Mouse (Mus musculus): ENCODE measurements around the gene Slc17a7. TPM values are rescaled to one million over a fixed set of nuclear protein-coding genes. Genes with fewer than 3 reads are reported as not detected.

The Slc17a7 gene
- polyA plus RNA-seq (2017; shearing (Covaris generic)): 0.08 TPM

DNA sequence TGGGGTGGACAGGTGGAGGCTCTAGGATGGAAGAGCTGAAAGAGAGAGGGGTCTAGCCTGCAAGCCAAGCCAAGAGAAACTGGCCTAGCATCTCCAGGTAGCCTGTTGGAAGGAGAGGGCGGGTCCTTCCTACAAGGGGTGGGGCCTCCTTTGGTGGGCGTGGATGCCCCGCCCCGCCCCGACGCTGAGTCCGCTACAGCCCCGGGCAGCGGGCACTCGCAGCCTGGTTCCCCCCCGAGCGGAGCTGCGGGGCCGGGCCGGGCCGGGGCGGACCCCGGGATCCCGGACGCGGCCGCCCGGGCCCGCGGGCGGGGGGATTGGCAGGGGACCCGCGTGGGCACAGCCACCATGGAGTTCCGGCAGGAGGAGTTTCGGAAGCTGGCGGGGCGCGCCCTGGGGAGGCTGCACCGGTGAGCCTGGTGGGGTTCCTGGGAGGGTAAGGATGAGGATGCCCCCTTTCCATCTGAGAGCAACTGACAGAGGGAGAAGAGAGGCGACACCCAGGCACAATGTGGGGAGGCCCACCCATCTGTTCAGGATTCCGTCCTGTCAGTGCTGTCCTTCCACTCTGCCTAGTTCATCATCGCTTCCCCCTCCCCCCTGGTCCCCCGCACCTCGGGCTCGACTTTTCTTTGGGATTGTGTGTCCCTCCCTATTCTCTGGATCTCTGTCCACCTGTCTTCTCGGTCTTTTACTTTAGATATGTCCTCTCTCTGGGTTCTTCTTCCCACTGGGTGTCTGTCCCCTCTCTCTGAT lies at the start of gene Slc17a7:
TSS of gene Slc17a7 (plus strand) at position 215 of the 756 bp plus-strand sequence.

DNA sequence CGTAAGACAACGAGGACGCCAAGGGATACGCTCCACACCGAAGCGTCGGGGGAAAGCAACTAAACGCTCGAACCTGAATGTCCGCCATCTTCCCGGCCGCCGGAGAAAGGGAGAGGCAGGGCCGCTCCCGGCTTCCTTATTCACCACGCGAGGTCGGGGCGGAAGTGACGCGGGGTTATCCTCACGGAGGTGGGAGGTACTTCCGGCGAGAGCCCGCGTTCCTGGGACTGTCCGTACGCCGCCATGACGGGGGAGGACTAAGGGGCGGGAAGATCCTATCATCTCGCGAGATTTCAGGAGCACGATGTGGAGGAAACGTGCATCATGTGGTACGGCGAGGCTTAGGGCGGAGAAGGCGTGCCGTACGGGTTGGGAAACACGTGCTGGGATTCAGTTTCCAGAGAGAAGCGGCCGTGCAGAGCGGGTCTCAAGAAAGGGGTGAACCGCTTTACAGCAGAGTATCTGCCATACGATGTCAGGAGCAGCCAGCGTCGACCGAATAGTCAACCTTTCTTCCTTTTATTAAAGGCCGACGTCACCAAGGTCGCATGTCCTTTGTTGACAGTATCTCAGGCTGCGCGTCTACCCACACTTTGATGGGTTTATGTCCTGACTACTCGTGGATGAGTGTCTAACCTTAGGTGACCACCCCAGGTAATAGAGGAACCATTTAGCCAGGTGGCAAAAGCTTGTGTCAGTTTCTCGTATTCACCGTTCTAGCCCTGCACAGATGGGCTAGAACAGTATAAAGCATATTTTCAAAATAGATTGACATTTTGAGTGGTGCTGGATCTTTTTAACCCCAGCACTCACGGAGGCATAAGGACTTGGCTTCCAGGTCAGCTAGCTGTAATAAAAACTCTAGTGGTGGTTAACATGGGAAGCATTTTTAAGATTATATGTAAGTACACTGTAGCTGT lies 39.3 kb upstream of the Slc17a7 start, which contains the start of gene Rps11:
TSS of gene Rps11 (minus strand) at position 216 of the 920 bp plus-strand sequence.

DNA sequence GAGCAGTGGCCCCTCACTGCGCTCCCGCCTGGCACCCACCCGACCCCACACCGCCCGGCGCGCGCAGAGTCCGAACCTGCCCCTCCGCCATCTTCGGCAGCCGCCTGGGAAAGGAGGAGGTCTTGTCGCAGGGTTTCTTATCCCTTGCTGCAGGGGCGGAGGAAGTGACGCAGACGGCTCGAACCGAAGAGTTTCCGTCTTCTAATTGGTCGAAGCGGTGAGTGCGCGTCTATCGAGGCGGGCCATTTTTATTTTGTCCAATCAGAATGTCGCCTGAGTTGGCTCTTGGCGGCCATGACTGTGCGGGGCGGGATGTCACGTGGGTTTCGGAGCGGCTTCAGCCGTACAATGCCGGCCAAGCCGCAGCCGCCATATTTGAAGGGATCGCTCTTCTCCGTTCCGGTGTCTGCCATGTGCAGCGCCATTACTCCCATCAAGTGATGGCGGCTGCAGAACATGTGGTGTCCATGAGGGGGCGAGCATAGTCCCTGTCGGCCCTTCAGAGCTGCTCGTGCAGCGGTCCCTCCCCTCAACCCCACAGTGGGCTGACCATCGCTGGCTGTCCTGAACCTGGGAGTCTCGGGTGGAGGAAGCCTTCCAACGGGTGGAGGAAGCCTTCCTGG lies 35.0 kb upstream of the Slc17a7 start, which contains the start of gene Rpl13a:
TSS of gene Rpl13a (minus strand) at position 138 of the 623 bp plus-strand sequence.

DNA sequence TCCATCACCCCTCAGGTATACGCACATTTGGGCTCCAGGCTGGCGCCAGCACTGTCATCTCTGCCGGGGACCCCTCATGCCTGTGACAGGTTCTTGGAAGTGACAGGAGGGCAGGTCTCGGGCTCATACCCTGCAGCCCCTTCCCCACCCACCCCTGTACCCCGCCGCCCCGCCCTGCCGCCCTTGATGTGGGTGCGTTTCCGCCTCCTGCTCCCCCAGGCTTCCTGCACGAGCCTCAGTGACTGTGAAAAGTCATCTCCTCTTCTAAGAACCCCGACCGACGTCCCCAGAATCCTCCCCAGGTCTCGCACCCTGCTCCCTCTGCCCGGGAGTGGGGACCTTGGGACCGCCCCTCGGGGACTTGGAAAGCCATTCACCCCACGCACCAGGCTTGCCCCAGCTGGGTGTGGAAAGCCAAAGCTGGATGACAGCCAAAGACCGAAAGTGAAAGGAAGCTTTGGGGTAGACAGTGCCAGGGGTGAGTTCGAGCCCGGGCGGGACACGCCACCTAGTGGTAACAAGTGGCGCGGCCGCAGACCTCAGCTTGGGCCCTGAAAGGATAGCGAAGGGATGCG lies 27.7 kb upstream of the Slc17a7 start, which contains the start of the genes Gm45713 and Flt3l:
TSS of gene Gm45713 (minus strand) at position 239 of the 575 bp plus-strand sequence.
TSS of gene Flt3l (minus strand) at position 440 of the 575 bp plus-strand sequence.

DNA sequence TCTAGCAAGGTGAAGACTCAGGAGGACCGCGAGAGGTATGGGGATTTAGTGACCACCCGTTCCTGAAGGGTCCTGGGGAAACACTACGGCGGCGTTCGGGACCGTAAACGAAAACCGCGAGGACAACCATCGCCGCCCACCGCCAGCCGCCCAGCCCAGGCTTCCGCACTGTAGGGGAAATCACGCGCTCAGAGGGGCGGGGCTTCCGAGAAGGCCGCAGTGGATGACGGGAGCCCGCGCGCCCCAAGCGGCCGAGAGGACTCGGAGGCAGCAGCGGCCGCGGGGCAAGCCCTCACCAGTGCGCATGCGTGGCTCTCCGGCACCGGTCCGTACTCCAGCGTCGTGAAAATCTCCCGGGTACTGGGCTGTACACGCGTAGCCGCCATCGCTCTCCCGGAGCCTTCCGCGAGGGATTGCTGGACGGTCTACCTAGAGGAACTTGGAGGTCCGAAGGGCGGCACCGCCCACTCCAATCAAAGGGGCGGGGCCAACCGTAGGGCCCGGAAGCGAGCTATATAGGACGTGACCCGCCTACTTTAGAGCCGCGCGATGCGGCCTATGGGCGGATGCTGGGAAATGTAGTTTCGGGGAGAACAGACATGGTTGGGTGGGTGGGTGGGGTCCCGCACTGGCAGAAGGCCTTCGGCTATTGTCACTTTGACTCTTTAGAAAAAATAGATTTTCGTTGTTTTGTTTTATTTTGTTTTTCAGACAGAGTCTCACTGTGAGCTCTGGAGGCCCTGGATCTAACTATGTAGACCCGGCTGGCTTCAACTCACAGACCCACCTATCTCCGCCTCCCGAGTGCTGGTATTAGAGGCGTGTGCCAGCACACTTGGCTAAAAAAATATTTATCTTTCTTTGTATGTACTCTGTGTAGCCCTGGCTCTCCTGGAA lies 9.4 kb upstream of the Slc17a7 start, which contains the start of the genes Pih1d1 and Aldh16a1:
TSS of gene Pih1d1 (plus strand) at position 208 of the 897 bp plus-strand sequence.
TSS of gene Aldh16a1 (minus strand) at position 489 of the 897 bp plus-strand sequence.

DNA sequence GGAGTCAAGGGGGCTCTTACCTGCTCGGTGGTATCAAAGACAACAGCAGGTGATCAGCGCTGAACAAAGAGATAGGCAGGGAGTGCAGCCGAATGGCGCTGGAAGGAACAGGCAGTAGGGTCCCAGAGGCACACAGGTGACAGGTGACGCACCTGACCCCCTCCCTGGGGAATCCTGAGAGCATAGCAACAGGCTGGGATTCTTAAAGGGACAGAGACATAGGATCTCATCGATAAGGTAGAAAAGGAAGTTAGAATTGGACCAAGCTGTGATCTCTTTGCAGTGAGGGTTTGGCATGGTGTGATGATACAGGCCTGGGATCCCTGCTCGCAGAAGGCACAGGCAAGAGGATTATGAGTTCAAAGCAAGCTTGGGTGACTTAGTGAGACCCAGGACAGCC lies 15.7 kb downstream of the Slc17a7 start, which contains the start of gene Gfy:
TSS of gene Gfy (minus strand) at position 101 of the 400 bp plus-strand sequence.

DNA sequence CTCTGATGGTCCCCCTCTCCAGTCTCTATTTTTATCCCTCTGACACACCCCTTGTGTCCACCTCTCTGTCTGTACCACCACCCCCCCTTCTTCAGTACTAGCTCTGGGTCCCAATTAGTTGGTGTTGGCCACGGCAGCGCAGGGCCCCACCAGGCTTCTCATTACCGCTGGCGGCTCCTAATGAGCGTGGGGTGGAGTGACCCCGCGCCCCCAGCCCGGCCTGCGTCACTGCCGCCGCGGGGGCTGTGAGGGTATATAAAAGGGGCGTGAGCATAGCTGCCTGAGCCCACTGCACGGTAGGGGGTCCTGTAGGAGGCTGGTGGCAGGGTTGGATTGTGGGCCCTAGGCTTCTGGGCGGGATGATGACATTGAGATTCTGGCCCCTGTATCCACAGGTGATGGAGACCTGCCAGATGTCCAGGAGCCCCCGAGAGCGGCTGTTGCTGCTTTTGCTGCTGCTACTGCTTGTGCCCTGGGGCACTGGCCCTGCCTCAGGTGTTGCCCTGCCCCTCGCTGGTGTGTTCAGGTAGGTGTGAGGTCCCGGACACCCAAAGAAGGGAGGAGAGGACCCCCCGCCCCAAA lies 17.2 kb downstream of the Slc17a7 start, which contains the start of gene Pth2:
TSS of gene Pth2 (plus strand) at position 100 of the 582 bp plus-strand sequence.

DNA sequence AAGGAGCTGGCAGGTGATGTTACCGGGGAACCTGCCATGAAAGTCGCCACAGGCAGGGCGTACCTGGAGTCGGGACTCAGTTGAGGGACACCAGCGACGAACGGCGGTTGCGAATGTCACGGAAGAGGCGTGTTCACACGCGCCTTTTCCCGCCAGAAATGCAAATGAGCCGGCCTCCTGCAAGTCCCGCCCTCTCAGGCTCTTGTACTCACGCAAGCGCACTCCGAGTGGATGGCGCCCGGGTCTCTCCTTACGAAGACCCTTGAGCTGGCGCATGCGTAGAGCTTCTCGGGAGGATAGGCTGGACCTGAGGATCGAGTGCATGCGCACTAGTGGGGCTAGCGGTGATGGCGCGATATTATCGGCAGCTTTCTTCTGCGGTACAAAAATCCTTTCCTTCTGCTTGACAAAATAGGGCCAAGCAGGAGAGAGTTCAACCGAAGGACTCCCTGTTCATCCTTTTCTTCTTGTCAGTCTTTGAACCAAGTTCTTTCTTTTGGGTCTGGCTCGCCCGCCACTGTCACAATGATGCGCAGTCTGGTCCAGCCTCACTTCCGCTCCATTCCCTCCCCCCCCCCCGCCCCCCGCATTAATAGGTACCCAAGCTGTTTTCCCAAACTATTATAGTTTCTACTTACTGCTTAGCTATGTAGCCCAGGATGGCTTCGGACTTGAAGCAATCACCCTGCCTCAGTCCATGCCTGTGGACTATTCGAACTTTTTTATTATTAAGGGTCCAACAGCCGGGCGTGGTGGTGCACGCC lies 40.8 kb downstream of the Slc17a7 start, which contains the start of gene Ccdc155:
TSS of gene Ccdc155 (minus strand) at position 513 of the 764 bp plus-strand sequence.

DNA sequence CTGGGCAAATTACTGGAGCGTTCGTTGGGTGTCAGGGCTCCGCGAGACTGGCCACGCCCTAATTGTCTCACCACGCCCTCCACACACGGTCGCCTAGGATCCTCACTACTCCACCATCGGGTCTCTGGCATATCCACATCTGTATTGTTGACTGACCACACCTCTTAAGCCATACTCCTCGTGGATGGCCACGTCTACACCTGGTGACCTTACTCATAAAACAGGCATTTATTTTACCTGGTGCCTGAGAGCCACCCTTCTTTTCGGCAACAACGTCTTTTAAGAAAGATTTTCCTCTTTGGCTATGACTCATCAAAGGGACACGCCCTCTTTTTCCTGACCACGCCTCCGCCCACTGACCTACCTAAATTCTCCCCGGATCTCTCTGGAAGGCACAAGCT lies 48.1 kb downstream of the Slc17a7 start, which contains the start of gene Dkkl1:
TSS of gene Dkkl1 (minus strand) at position 297 of the 401 bp plus-strand sequence.

DNA sequence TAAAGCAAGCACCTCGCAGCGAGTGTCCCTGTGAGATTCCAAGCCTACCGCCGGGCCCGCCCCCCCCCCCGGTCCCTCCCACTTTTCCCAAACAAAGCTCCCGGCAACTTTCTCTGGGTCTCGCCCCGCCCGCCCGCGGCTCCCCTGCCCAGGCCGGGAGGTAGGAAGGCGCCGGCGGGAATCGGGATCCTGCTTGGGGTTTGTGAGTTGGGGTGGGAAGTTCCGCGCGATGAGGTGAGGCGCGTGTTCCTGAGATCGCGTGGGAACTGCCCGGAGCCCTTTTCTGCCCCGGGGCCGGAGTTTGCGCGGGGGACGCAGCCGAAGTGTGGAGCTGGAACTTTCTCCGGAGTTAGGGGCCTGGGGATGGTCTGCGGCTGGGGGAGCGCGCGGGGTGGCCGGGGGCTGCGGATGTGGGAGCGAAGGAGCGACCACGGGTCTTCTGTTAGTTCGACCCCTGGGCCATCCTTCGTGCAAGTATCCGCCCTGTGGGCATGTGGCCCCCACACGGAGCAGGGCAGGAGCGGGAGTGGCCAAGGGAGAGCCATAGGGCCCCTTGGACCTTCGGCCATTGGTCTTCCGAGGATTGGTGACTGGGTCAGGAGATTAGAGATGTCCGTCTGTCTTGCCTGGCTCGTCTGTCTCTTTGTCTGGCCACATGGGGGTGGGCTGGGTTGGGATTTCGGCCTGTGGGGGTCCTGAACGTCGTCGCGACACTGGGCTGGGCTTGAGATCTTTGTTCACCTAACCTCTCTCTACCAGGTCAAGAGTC lies 52.1 kb downstream of the Slc17a7 start, which contains the start of gene Tead2:
TSS of gene Tead2 (plus strand) at position 81 of the 769 bp plus-strand sequence.

Other genes starting within 250 kb of the Slc17a7 start
- 68.0 TPM for gene Ap2a1, start 234.5 kb upstream of the Slc17a7 start, polyA plus RNA-seq (2017; shearing (Covaris generic))
- gene Tsks, start 220.7 kb upstream of the Slc17a7 start, polyA plus RNA-seq (2017; shearing (Covaris generic)): not detected
- gene Cpt1c, start 189.1 kb upstream of the Slc17a7 start, polyA plus RNA-seq (2017; shearing (Covaris generic)): 0.30 TPM
- 175 TPM for gene Prmt1, start 177.4 kb upstream of the Slc17a7 start, polyA plus RNA-seq (2017; shearing (Covaris generic))
- 235 TPM for gene Irf3, start 166.3 kb upstream of the Slc17a7 start, polyA plus RNA-seq (2017; shearing (Covaris generic))
- gene Bcl2l12, start 165.2 kb upstream of the Slc17a7 start, polyA plus RNA-seq (2017; shearing (Covaris generic)): 35.8 TPM
- gene Scaf1, start 147.6 kb upstream of the Slc17a7 start, polyA plus RNA-seq (2017; shearing (Covaris generic)): 38.8 TPM
- 24.1 TPM for gene Rras, start 146.0 kb upstream of the Slc17a7 start, polyA plus RNA-seq (2017; shearing (Covaris generic))
- 4.0 TPM for gene Prr12, start 111.1 kb upstream of the Slc17a7 start, polyA plus RNA-seq (2017; shearing (Covaris generic))
- gene Nosip, start 101.5 kb upstream of the Slc17a7 start, polyA plus RNA-seq (2017; shearing (Covaris generic)): 115 TPM
- gene Prrg2, start 101.3 kb upstream of the Slc17a7 start, polyA plus RNA-seq (2017; shearing (Covaris generic)): 3.0 TPM
- gene Rcn3, start 71.7 kb upstream of the Slc17a7 start, polyA plus RNA-seq (2017; shearing (Covaris generic)): 10.7 TPM
- 2.8 TPM for gene Fcgrt, start 60.1 kb upstream of the Slc17a7 start, polyA plus RNA-seq (2017; shearing (Covaris generic))
- gene Rps11, start 39.5 kb upstream of the Slc17a7 start, polyA plus RNA-seq (2017; shearing (Covaris generic)): 2,481 TPM
- 2,316 TPM for gene Rpl13a, start 35.2 kb upstream of the Slc17a7 start, polyA plus RNA-seq (2017; shearing (Covaris generic))
- not detected for gene Gm45713, start 27.7 kb upstream of the Slc17a7 start, polyA plus RNA-seq (2017; shearing (Covaris generic))
- 309 TPM for gene Flt3l, start 27.5 kb upstream of the Slc17a7 start, polyA plus RNA-seq (2017; shearing (Covaris generic))
- gene Pih1d1, start 9.6 kb upstream of the Slc17a7 start, polyA plus RNA-seq (2017; shearing (Covaris generic)): 59.4 TPM
- 58.9 TPM for gene Aldh16a1, start 9.4 kb upstream of the Slc17a7 start, polyA plus RNA-seq (2017; shearing (Covaris generic))
- gene Gfy, start 15.6 kb downstream of the Slc17a7 start, polyA plus RNA-seq (2017; shearing (Covaris generic)): not detected
- not detected for gene Pth2, start 17.0 kb downstream of the Slc17a7 start, polyA plus RNA-seq (2017; shearing (Covaris generic))
- gene Ccdc155, start 40.9 kb downstream of the Slc17a7 start, polyA plus RNA-seq (2017; shearing (Covaris generic)): 0.07 TPM
- 8.9 TPM for gene Dkkl1, start 48.2 kb downstream of the Slc17a7 start, polyA plus RNA-seq (2017; shearing (Covaris generic))
- gene Tead2, start 51.8 kb downstream of the Slc17a7 start, polyA plus RNA-seq (2017; shearing (Covaris generic)): 4.9 TPM
- gene Cd37, start 75.2 kb downstream of the Slc17a7 start, polyA plus RNA-seq (2017; shearing (Covaris generic)): 607 TPM
- not detected for gene Slc6a16, start 77.1 kb downstream of the Slc17a7 start, polyA plus RNA-seq (2017; shearing (Covaris generic))
- gene Slc6a21, start 113.6 kb downstream of the Slc17a7 start, polyA plus RNA-seq (2017; shearing (Covaris generic)): not detected
- gene Trpm4, start 169.8 kb downstream of the Slc17a7 start, polyA plus RNA-seq (2017; shearing (Covaris generic)): 15.0 TPM
- not detected for gene Hrc, start 171.3 kb downstream of the Slc17a7 start, polyA plus RNA-seq (2017; shearing (Covaris generic))
- 0.30 TPM for gene Ppfia3, start 203.1 kb downstream of the Slc17a7 start, polyA plus RNA-seq (2017; shearing (Covaris generic))
- gene Lin7b, start 206.6 kb downstream of the Slc17a7 start, polyA plus RNA-seq (2017; shearing (Covaris generic)): not detected
- 231 TPM for gene Snrnp70, start 231.8 kb downstream of the Slc17a7 start, polyA plus RNA-seq (2017; shearing (Covaris generic))
- not detected for gene Kcna7, start 241.7 kb downstream of the Slc17a7 start, polyA plus RNA-seq (2017; shearing (Covaris generic))
- 0.54 TPM for gene Ntf5, start 249.7 kb downstream of the Slc17a7 start, polyA plus RNA-seq (2017; shearing (Covaris generic))